Mouse (Mus musculus) heart, postnatal 0 days (tissue): ENCODE measurements at regions not wholly inside any gene's neighbourhood (a gene's known extent, or its start where the extent isn't known, plus 50 kb on each side); places are given as distances from the start of the nearest gene placed in this dataset.
A peak's percentile ranks its signal among the peaks of the same experiment; 100 is the strongest.
"Not testable (repeated sequence)": the region's sequence is repeated elsewhere in the genome, so short reads cannot be mapped to it uniquely, and the experiment has no call there.

Experiments used
- ATAC-seq: fragments of 200-750 bp; cut with Nextera tagmentation; 2 replicates; pipeline ENCODE4 v1.8.0; 2017; ENCODE audit warnings: low read depth, moderate number of reproducible peaks, moderate library complexity; ENCODE audit not compliant: insufficient read depth
- DNase-seq: peaks from one replicate; pipeline ENCODE4 v3.0.0-alpha.2; 2016; ENCODE audit warnings: low spot score
- H3K27ac ChIP-seq: fragments of 300-500 bp; sonication (generic); 2 replicates; pipeline ENCODE4 v1.5.1; 2014; ENCODE audit warnings: low read depth, mild to moderate bottlenecking
- H3K27me3 ChIP-seq: fragments of 300-500 bp; sonication (generic); 2 replicates; pipeline ENCODE4 v1.6.1; 2014; ENCODE audit warnings: low read length, mixed read lengths; ENCODE audit not compliant: control insufficient read depth, insufficient read depth
- H3K36me3 ChIP-seq: fragments of 300-500 bp; sonication (generic); replicated peaks from 2 replicates; pipeline ENCODE4 v1.6.1; 2014; ENCODE audit warnings: low read length, mixed read lengths; ENCODE audit not compliant: control insufficient read depth, insufficient read depth
- H3K4me1 ChIP-seq: fragments of 300-500 bp; sonication (generic); 2 replicates; pipeline ENCODE4 v1.6.1; 2014; ENCODE audit warnings: antibody characterized with exemption; ENCODE audit not compliant: control insufficient read depth, insufficient read depth
- H3K4me2 ChIP-seq: fragments of 300-500 bp; sonication (generic); 2 replicates; pipeline ENCODE4 v1.6.1; 2014; ENCODE audit warnings: low read depth, mild to moderate bottlenecking, low read length, moderate library complexity
- H3K4me3 ChIP-seq: fragments of 300-500 bp; sonication (generic); 2 replicates; pipeline ENCODE4 v1.5.1; 2014; ENCODE audit warnings: low read depth, low read length
- H3K9ac ChIP-seq: fragments of 300-500 bp; sonication (generic); replicated peaks from 2 replicates; pipeline ENCODE4 v1.6.1; 2014; ENCODE audit warnings: low read depth, low read length, mixed read lengths
- H3K9me3 ChIP-seq: fragments of 300-500 bp; sonication (generic); replicated peaks from 2 replicates; pipeline ENCODE4 v1.6.1; 2016; ENCODE audit warnings: low read length; ENCODE audit not compliant: control insufficient read depth
- CTCF ChIP-seq: IDR thresholded peaks from 2 replicates; pipeline ENCODE4 v1.5.1; 2016; ENCODE audit warnings: antibody characterized with exemption, control low read depth, low read depth
- EP300 ChIP-seq: IDR thresholded peaks from 2 replicates; pipeline ENCODE4 v1.6.1; 2016; ENCODE audit warnings: antibody characterized with exemption, low read depth
- WGBS: fragments of 180-500 bp; shearing (Covaris S2); extraction: QIAGEN DNeasy Blood & Tissue Kit; methylation state at CpG from one replicate; pipeline ENCODE4 v1.1.7; 2014; 5-methylcytosine and 5-hydroxymethylcytosine counted together

- Histone ChIP-seq H3K27me3 (no peaks in the 10 kb centered on the region), H3K4me2 (no peak overlapping the region), H3K36me3 (no peaks in the 10 kb centered on the region), H3K4me1 (no peaks in the 10 kb centered on the region), H3K4me3 (no peak overlapping the region), H3K27ac (no peak overlapping the region), H3K9ac (no peak overlapping the region), H3K9me3 (no peaks in the 10 kb centered on the region)
- TF ChIP-seq EP300 (no peak), CTCF (no peak)
- no peak for ATAC-seq
- DNase-seq: no peak
- 50% methylated on average over 1 of the region's 1 CpGs for WGBS
These were observed 124.1 kb upstream of the Gm5150 start for GRCm38 (mm10) chr3:16130385-16130784.

- not testable (repeated sequence) for H3K4me3 ChIP-seq, H3K36me3 ChIP-seq, H3K4me2 ChIP-seq, ATAC-seq, DNase-seq, H3K4me1 ChIP-seq, H3K27ac ChIP-seq, H3K9me3 ChIP-seq, H3K9ac ChIP-seq, H3K27me3 ChIP-seq
- WGBS: 58% methylated on average over 4 of the region's 4 CpGs
These were observed 119.2 kb upstream of the Gm5150 start for GRCm38 (mm10) chr3:16125346-16125915.

DNA sequence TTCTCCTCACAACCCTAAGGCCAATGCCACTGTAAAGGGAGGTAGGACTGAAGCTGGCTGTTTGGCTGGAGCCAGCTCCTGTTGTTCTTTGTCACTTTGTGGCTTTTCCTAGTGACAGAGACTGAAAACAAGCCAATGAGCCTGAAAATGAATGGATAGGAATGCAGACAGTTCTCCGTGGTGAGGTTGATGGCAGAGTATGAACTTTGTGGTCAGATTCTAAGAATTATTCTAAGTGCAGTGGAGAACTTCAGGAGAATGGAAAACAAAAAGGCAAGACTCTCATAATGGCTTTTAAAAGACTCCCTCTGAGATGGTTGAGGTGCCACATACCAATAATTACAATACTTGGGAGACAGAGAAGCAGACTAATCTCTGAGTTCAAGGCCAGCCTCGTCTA, 109.7 kb upstream of the Gm5150 start:
- Histone ChIP-seq H3K27me3 (no peaks in the 10 kb centered on the region), H3K36me3 (no peaks in the 10 kb centered on the region), H3K27ac (no peak overlapping the region), H3K4me2 (no peak overlapping the region), H3K9me3 (no peaks in the 10 kb centered on the region), H3K4me3 (no peak overlapping the region), H3K4me1 (no peaks in the 10 kb centered on the region), H3K9ac (no peak overlapping the region)
- no peak for TF ChIP-seq CTCF
- DNase-seq: no peak
- no peak for ATAC-seq
- WGBS: 49% methylated on average over 2 of the region's 2 CpGs

DNA sequence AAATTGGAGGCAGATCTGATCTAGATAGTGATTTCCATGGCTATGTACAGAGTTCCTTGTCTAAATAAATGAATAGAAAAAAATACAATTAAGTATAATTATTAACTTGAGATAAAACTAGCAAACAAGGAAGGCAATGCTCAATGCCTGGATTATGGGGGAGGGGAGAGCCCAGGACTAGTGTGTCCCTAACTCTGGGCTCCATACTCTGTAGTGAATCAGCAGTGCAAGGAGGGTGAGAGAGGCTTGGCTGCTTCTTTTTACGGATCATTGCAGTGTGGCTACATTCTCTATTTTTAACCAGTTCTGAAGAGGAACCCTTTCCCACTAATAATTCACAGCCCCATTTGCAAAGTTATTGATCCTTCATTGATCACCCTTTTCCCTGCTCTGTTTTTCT, 101.3 kb upstream of the Gm5150 start:
- ATAC-seq: no peak
- no peaks in the 10 kb centered on the region for H3K27me3 ChIP-seq
- 65% methylated on average over 1 of the region's 1 CpGs for WGBS
- H3K36me3 ChIP-seq: no peaks in the 10 kb centered on the region
- no peaks in the 10 kb centered on the region for H3K4me1 ChIP-seq
- H3K4me3 ChIP-seq: no peak overlapping the region
- H3K27ac ChIP-seq: no peak overlapping the region
- H3K9me3 ChIP-seq: no peaks in the 10 kb centered on the region
- no peak overlapping the region for H3K9ac ChIP-seq
- TF ChIP-seq CTCF: no peak
- no peak for TF ChIP-seq EP300
- H3K4me2 ChIP-seq: no peak overlapping the region
- DNase-seq: no peak

DNA sequence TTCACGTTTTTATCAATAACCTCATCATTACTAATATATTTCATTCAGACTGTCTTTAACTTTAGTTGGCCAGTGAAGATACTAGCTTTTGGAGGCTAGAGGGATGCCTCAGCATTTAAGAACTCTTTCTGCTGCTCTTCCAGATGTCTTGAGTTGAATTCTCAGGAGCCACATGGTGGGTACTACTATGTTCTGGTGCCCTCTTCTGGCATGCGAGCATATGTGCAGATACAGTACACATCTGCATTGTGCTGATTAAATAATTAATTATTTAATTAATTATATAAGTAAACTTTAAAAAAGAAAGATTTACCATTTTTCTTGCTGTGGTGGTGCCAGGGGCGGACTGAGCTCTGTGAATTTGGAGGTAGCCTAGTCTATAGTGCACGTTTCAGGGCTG, 98.8 kb upstream of the Gm5150 start:
- Histone ChIP-seq H3K36me3 (no peaks in the 10 kb centered on the region), H3K27ac (no peak overlapping the region), H3K9ac (no peak overlapping the region), H3K4me1 (no peaks in the 10 kb centered on the region), H3K27me3 (no peaks in the 10 kb centered on the region), H3K4me3 (no peak overlapping the region), H3K4me2 (no peak overlapping the region), H3K9me3 (no peaks in the 10 kb centered on the region)
- no peak for DNase-seq
- ATAC-seq: no peak
- 59% methylated on average over 4 of the region's 4 CpGs for WGBS
- TF ChIP-seq EP300 (no peak), CTCF (peak; percentile 5; the same call in 1 of the 2 replicates)

- no peak overlapping the region for H3K4me3 ChIP-seq
- ATAC-seq: no peak
- no peaks in the 10 kb centered on the region for H3K9me3 ChIP-seq
- H3K27ac ChIP-seq: no peak overlapping the region
- no peaks in the 10 kb centered on the region for H3K4me1 ChIP-seq
- no peak overlapping the region for H3K9ac ChIP-seq
- no peaks in the 10 kb centered on the region for H3K27me3 ChIP-seq
- no peaks in the 10 kb centered on the region for H3K36me3 ChIP-seq
- H3K4me2 ChIP-seq: no peak overlapping the region
- no peak for TF ChIP-seq EP300
- no peak for TF ChIP-seq CTCF
- 74% methylated on average over 1 of the region's 1 CpGs for WGBS
- DNase-seq: no peak
These were observed 96.9 kb upstream of the Gm5150 start for GRCm38 (mm10) chr3:16103180-16103579.
